Mouse (Mus musculus): ENCODE results near the gene Ndufa12. TPM values are rescaled to one million over a fixed set of nuclear protein-coding genes. Genes with fewer than 3 reads are reported as not detected.

The Ndufa12 gene
- polyA plus RNA-seq, 2 experiments = 198 to 377 TPM

GRCm38 (mm10) chr10:94204973-94205372, 6.5 kb downstream of the Ndufa12 start:
- 88% methylated on average over 4 of the region's 4 CpGs for WGBS
- no peak overlapping the region for H3K27ac ChIP-seq (replicated peaks; ENCODE audit: low read depth, low read length)
- no peak overlapping the region for H3K4me3 ChIP-seq (replicated peaks; ENCODE audit: low read length)
- H3K4me2 ChIP-seq (replicated peaks; ENCODE audit: low read depth, low read length, severe bottlenecking) = no peak overlapping the region
- H3K9ac ChIP-seq (ENCODE audit: low read depth, low read length, severe bottlenecking) = no peak overlapping the region
- no peaks in the 10 kb centered on the region for H3K27me3 ChIP-seq (ENCODE audit: control insufficient read depth, insufficient read depth, low read length)
- DNase-seq (ENCODE audit: low spot score) (no peak), ATAC-seq (ENCODE audit: low FRiP score, low read depth) (no peak)
- H3K4me1 ChIP-seq (ENCODE audit: control insufficient read depth, insufficient read depth, low read length) = no peaks in the 10 kb centered on the region
- H3K9me3 ChIP-seq (ENCODE audit: control insufficient read depth, low read length) = no peaks in the 10 kb centered on the region
- TF ChIP-seq POLR2A (IDR thresholded peaks at IDR 0.05; ENCODE audit: borderline replicate concordance, extremely low read depth, insufficient read depth, insufficient read length) = no peak
- peaks cover 58% of the 10 kb centered on the region for H3K36me3 ChIP-seq (ENCODE audit: control insufficient read depth, insufficient read depth, low read length)

- no peaks in the 10 kb centered on the region for H3K9me3 ChIP-seq (ENCODE audit: control insufficient read depth, low read length)
- H3K27ac ChIP-seq (replicated peaks; ENCODE audit: low read depth, low read length) = no peak overlapping the region
- WGBS = 80% methylated on average over 6 of the region's 6 CpGs
- no peak overlapping the region for H3K4me2 ChIP-seq (replicated peaks; ENCODE audit: low read depth, low read length, severe bottlenecking)
- no peak overlapping the region for H3K4me3 ChIP-seq (replicated peaks; ENCODE audit: low read length)
- no peak for TF ChIP-seq POLR2A (IDR thresholded peaks at IDR 0.05; ENCODE audit: borderline replicate concordance, extremely low read depth, insufficient read depth, insufficient read length)
- DNase-seq (ENCODE audit: low spot score) = peak; percentile 36
- H3K9ac ChIP-seq (ENCODE audit: low read depth, low read length, severe bottlenecking) = no peak overlapping the region
- ATAC-seq (ENCODE audit: low FRiP score, low read depth) = 0 out of 2 replicates have a peak, but pooled peaks have one; percentile 30
- H3K4me1 ChIP-seq (ENCODE audit: control insufficient read depth, insufficient read depth, low read length) = no peaks in the 10 kb centered on the region
- H3K27me3 ChIP-seq (ENCODE audit: control insufficient read depth, insufficient read depth, low read length) = no peaks in the 10 kb centered on the region
- H3K36me3 ChIP-seq (ENCODE audit: control insufficient read depth, insufficient read depth, low read length) = peaks cover 41% of the 10 kb centered on the region
Measured at GRCm38 (mm10) chr10:94210718-94211618, 12.4 kb downstream of the Ndufa12 start.

GRCm38 (mm10) chr10:94211725-94212124, 13.2 kb downstream of the Ndufa12 start:
- 35% methylated on average over 2 of the region's 2 CpGs for WGBS
- TF ChIP-seq POLR2A (IDR thresholded peaks at IDR 0.05; ENCODE audit: borderline replicate concordance, extremely low read depth, insufficient read depth, insufficient read length) = no peak

GRCm38 (mm10) chr10:94225026-94225750, 26.7 kb downstream of the Ndufa12 start:
- Histone ChIP-seq H3K9me3 (ENCODE audit: control insufficient read depth, low read length) (no peaks in the 10 kb centered on the region), H3K4me3 (replicated peaks; ENCODE audit: low read length) (no peak overlapping the region), H3K9ac (ENCODE audit: low read depth, low read length, severe bottlenecking) (no peak overlapping the region), H3K36me3 (ENCODE audit: control insufficient read depth, insufficient read depth, low read length) (peaks cover 8% of the 10 kb centered on the region; the same call in 1 of the 2 replicates), H3K27me3 (ENCODE audit: control insufficient read depth, insufficient read depth, low read length) (no peaks in the 10 kb centered on the region), H3K4me2 (replicated peaks; ENCODE audit: low read depth, low read length, severe bottlenecking) (no peak overlapping the region), H3K27ac (replicated peaks; ENCODE audit: low read depth, low read length) (no peak overlapping the region), H3K4me1 (ENCODE audit: control insufficient read depth, insufficient read depth, low read length) (no peaks in the 10 kb centered on the region)
- no peak for DNase-seq (ENCODE audit: low spot score)
- WGBS = 67% methylated on average over 6 of the region's 6 CpGs
- ATAC-seq (ENCODE audit: low FRiP score, low read depth) = no peak
- TF ChIP-seq POLR2A (IDR thresholded peaks at IDR 0.05; ENCODE audit: borderline replicate concordance, extremely low read depth, insufficient read depth, insufficient read length) = no peak

More at GRCm38 (mm10) chr10:94211725-94212124, 13.2 kb downstream of the Ndufa12 start:
- Histone ChIP-seq H3K4me3 (replicated peaks; ENCODE audit: low read length) (no peak overlapping the region), H3K36me3 (ENCODE audit: control insufficient read depth, insufficient read depth, low read length) (peaks cover 34% of the 10 kb centered on the region), H3K27ac (replicated peaks; ENCODE audit: low read depth, low read length) (no peak overlapping the region), H3K4me1 (ENCODE audit: control insufficient read depth, insufficient read depth, low read length) (no peaks in the 10 kb centered on the region), H3K9me3 (ENCODE audit: control insufficient read depth, low read length) (no peaks in the 10 kb centered on the region), H3K4me2 (replicated peaks; ENCODE audit: low read depth, low read length, severe bottlenecking) (no peak overlapping the region), H3K27me3 (ENCODE audit: control insufficient read depth, insufficient read depth, low read length) (no peaks in the 10 kb centered on the region), H3K9ac (ENCODE audit: low read depth, low read length, severe bottlenecking) (no peak overlapping the region)
- DNase-seq (ENCODE audit: low spot score) (no peak), ATAC-seq (ENCODE audit: low FRiP score, low read depth) (no peak)

GRCm38 (mm10) chr10:94230172-94230981, 31.9 kb downstream of the Ndufa12 start:
- Histone ChIP-seq H3K27me3 (ENCODE audit: control insufficient read depth, insufficient read depth, low read length) (no peaks in the 10 kb centered on the region), H3K9me3 (ENCODE audit: control insufficient read depth, low read length) (no peaks in the 10 kb centered on the region), H3K4me2 (replicated peaks; ENCODE audit: low read depth, low read length, severe bottlenecking) (no peak overlapping the region), H3K9ac (ENCODE audit: low read depth, low read length, severe bottlenecking) (no peak overlapping the region), H3K4me1 (ENCODE audit: control insufficient read depth, insufficient read depth, low read length) (no peaks in the 10 kb centered on the region), H3K36me3 (ENCODE audit: control insufficient read depth, insufficient read depth, low read length) (no peaks in the 10 kb centered on the region), H3K27ac (replicated peaks; ENCODE audit: low read depth, low read length) (no peak overlapping the region), H3K4me3 (replicated peaks; ENCODE audit: low read length) (no peak overlapping the region)
- ATAC-seq (ENCODE audit: low FRiP score, low read depth) = no peak
- no peak for TF ChIP-seq POLR2A (IDR thresholded peaks at IDR 0.05; ENCODE audit: borderline replicate concordance, extremely low read depth, insufficient read depth, insufficient read length)
- no peak for DNase-seq (ENCODE audit: low spot score)
- WGBS = 53% methylated on average over 19 of the region's 19 CpGs

Measured in limb, embryonic 14.5 days (tissue).